Mouse (Mus musculus) neutrophil, adult 5-6 weeks (primary cell): ENCODE measurements around the gene Mon1b. TPM values are rescaled to one million over a fixed set of nuclear protein-coding genes. Genes with fewer than 3 reads are reported as not detected.

Experiments
- ATAC-seq: fragments of 151-379, 151-347 bp; 2 replicates; pipeline ENCODE4 v1.8.0; 2017; ENCODE audit warnings: mild to moderate bottlenecking, moderate TSS enrichment; ENCODE audit not compliant: insufficient number of reproducible peaks, poor library complexity, low FRiP score, severe bottlenecking; ENCODE audit errors: extremely low read depth
- total RNA-seq: library from RNA; stranded (forward); fragments of 200-1000 nt; gene quantifications from 2 replicates; pipeline ENCODE4 v1.2.3, GENCODE M21; 2017

The Mon1b gene
- 26.2 and 29.7 TPM in 2 replicates for total RNA-seq

DNA sequence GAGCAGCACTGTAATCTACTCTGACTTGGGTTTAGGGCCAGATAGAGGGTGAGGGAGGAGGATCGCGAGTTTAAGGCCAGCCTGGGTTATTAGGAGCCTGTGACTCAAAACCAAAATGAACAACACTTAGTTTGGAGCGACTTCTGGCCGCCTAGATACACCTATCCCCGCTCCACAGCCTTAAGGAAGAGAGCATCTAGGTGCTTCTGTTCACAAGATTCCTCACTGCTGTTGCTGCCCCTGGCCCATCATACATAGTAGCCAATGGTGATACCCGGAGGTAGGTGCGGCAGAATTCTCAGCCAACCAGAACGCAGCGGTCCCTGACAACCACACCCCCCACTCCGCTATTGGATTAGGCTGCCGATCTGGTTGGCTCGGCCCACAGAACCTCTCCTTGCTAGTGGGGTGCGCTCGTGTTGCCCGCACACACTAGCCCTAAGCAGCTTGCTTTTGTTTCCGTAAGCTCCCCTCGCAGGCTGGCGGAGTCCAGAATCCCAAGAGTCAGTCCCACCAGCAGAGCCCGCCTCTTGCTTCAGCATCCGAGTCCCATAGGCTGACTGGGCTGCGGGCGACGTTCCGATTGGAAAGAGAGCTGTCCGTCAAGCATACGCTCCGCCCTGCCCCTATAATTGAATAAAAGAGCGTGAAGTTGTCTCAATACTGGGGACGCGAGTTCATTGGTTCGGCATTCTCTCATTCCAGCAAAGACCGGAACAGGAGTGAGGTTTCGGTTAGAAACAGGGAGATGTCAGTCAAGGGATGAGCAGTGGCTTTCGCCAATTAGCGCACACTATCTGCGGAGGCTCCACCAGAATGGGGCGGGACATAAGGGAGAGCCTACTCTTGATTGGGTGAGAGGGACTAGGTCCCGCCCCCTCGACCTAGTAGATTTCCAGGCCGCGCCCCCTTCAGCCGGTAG, at the start of gene Mon1b:
Mon1b (plus strand) TSS at position 918 of the 922 bp plus-strand sequence.
- ATAC-seq = peak; percentile 82

GRCm38 (mm10) chr8:113598401-113598800, 37.0 kb upstream of the Mon1b start:
- no peak for ATAC-seq

DNA sequence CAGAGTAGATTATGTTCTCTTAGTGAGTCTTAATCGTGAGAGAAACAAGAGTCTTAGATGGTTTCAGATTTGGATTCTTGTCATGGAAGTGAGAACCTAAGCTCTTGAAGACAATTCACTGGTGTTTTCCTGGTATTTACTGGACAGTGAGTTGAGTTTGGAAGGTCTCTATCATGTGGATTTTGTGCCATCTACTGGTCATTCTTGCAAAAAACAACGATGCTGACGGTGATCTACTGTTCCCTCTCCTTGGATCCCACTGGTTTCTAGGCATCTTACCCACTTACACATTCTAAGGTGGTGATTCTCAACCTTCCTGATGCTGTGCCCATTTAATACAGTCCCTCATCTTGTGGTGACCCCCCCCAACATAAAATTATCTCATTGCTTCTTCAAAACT, 2.8 kb upstream of the Mon1b start:
- no peak for ATAC-seq

DNA sequence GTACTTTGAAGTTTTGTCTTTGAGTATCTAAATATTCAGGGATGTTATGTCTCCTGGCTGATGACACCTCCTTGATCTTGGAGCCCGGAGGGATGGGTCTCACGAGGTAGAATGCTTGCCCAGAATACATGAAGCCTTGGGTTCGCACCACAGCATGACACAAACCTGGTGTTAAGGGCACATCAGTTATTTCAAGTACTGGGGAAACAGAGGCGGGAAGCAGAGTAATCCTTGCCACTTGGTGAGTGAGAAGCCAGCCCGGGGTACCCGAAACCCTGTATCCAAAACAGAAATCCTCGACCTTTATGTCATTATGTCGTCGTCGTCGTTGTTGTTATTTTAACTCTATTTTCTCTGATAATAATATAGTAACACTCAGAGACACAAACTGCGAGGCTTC, 1.2 kb upstream of the Mon1b start:
- ATAC-seq = no peak

- ATAC-seq = peak; percentile 54
Observed at GRCm38 (mm10) chr8:113635592-113636279, 349 bp downstream of the Mon1b start.

- no peak for ATAC-seq
Observed at GRCm38 (mm10) chr8:113636280-113636628, 867 bp downstream of the Mon1b start.

DNA sequence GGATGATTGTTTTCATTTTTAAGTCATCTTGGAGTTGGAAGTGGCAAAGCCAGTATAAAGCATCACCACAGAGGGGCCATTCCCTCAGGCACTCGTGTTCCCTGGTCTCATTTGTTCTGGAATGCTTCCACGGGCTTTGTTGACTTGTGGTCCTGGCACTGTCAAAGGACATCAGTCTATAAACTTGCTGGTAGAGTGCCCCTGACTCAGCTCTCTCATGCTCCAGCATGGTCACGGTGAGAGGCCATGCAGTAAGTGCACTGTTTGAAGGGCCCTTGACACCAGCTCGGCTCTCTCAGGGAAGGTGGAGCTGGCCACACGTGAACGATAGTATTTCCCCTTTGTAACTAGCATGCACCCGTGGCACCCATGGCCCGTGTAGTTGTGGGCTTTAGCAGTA, 5.0 kb downstream of the Mon1b start:
- ATAC-seq = no peak

GRCm38 (mm10) chr8:113642926-113643325, 7.5 kb downstream of the Mon1b start, which contains the start of gene Syce1l:
Syce1l (plus strand) TSS chr8:113643213.
- ATAC-seq = no peak

- no peak for ATAC-seq
Observed at GRCm38 (mm10) chr8:113643479-113644210, 8.3 kb downstream of the Mon1b start.

DNA sequence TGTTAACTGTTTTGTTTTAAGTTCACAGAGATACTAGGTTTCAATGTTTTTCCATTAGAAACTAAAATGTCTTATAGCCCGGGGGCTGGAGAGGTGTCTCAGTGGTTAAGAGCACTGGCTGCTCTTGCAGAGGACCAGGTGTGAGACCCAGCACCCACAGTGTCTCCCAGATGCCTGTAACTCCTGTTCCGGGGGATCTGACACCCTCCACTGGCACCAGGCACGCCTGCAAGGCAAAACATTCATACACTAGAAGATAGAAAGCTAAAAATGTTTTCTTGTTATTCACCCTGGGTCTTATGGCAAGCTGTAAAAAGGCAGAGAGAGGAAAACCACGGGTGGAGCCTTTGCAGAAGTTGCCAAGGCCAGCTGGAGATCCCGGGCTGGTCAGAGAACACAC, 9.8 kb downstream of the Mon1b start:
- no peak for ATAC-seq

GRCm38 (mm10) chr8:113652450-113652849, 17.1 kb downstream of the Mon1b start:
- no peak for ATAC-seq

DNA sequence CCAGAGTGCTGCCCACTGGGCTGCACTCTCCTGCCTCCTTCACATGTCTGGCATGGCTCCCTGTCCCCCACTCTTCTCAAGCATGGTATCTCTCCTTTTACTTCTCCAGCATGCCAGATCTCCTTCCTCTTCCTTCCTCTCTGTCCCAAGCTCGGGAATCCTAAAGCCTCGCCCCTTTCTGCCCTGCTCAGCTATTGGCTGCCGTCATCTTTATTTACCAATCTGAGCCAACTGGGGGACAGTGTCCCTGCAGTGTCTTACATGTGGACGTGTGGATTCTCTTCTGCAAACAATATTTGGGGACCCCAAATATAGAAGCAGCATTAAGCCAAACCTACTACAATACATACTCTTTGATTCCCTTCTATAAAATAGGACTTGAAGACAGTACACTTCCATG, 17.8 kb downstream of the Mon1b start:
- ATAC-seq = no peak

DNA sequence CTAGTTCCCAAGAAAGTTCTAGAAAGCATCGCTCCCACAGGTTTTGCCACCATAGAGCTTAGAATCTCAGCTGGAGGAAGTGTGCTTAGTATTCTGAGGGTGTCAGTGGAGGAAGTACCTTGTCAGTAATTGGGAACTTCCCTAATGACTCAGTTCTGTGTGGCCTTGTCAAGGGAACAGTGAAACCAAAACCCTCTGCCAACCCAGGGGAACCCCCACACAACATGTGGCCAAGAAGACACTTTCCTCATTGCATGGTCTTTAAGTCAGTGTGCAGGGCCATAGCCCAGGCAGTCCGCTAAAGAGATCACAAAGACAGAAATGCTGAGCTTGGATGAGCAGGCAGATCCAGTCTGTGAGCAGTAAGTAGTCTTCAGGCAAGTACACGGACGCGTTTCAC, 20.8 kb downstream of the Mon1b start:
- peak; percentile 89 for ATAC-seq

- ATAC-seq = no peak
Observed at GRCm38 (mm10) chr8:113656681-113657298, 21.4 kb downstream of the Mon1b start.

DNA sequence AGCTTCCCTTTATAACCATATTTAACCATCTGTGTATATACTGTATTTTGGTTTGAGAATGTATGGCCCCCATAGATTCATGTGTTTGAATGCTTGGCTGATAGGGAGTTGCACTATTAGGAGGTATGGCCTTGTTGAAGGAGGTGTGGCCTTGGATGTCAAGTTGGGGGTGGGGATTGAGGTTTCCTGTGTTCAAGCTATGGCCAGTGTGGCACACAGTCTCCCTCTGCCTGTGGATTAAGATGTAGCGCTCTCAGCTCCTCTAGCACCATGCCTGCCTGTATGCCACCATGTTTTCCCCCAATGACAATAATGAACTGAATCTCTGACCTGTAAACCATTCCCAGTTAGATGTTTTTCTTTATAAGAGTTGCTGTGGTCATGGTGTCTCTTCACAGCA, 24.7 kb downstream of the Mon1b start:
- ATAC-seq = no peak

DNA sequence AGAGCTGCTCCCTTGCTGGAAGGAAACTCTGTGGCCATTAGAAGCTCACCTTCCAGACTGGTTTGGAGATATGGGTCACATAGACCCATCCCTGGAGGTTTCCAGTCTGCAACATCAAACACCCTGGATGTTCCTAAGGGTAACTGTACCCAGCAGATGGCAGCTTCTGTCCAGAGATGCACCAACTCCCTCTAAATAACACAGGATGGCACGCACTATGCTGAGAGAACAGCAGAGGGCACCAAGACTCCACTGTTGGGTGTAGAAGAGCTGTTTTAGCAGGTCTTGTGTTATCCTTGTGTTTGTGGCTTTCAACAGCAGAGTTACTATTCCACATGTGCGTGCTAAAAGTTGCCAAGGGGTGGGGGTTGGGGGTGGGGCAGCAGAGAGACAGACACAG, 29.2 kb downstream of the Mon1b start:
- ATAC-seq = no peak

DNA sequence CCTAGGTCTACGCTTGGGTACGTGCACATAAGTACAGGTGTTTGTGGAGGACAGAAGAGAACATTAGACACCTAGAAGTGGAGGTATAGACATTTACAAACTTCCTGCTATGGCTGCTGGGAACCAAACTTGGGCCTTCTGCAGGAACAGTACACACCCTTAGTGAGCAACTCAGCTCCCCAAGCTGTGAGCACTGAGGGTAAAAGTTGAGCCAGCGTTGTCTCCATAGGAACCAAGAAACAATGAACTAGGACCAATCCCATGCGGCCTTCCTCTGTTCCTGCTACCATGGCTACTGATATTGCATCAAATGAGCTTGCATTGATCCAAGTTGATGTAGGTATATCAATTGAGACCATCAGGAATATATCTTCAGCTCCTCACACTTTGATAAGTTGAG, 29.6 kb downstream of the Mon1b start:
- no peak for ATAC-seq

DNA sequence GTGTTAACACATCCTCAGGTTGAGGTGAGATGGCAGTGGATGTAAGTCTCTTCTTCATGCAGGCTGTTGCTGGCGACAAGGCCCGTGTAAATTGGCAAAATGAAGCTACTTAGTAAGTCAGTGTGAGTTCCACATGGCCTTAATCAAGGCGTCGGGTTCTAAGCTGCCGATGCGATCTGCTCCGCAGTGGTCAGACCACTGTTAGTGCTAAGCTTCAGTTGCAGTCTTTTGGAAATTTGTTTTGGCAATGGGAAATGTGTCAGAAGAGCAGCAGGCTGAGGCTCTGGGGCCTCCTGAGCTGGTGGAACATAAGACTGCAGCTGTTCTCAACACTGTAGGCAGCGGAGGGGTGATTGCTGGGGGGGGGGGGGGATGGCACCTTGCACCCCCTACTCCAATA, 30.6 kb downstream of the Mon1b start:
- ATAC-seq = no peak

- ATAC-seq = no peak
Observed at GRCm38 (mm10) chr8:113666714-113667432, 31.5 kb downstream of the Mon1b start.
